Mouse (Mus musculus) kidney, adult 2 months (tissue): ENCODE measurements around the gene Rph3a.

Experiments used
- CTCF ChIP-seq: fragments of 200-500 bp; conservative IDR thresholded peaks from 2 replicates; pipeline ENCODE4 v1.5.1; 2011; ENCODE audit warnings: low read depth, mild to moderate bottlenecking, control low read depth, low read length, moderate library complexity, mixed read lengths; ENCODE audit not compliant: insufficient read depth, insufficient read length
- POLR2A ChIP-seq: fragments of 200-500 bp; IDR thresholded peaks from one replicate; pipeline ENCODE4 v1.6.1; 2011; ENCODE audit warnings: low read depth, low read length, control low read depth

- TF ChIP-seq CTCF (no peak), POLR2A (no peak)
Measured at GRCm38 (mm10) chr5:120923969-120924368, 85.9 kb downstream of the Rph3a start.
